Comparison of ENCODE assay signal across 12 mouse cellular contexts in genomic region chr3:89282291-89282643, GRCm38 (mm10). TPM values are rescaled to one million over a fixed set of nuclear protein-coding genes. Genes with fewer than 3 reads are reported as not detected.
DNase-seq lines count a peak whose midpoint lies in the region; ATAC-seq and TF ChIP-seq lines count a peak whose summit lies in the region.
"Had no signal": no experiment of that assay in that cellular context is flagged by ENCODE, and none has a peak within 500 bp of the region (broad histone marks: within the 10 kb centered on the region; RNA-seq: fewer than 3 reads in every experiment).

No protein-coding gene starts in this region.

- no peak overlapping the region for H3K27ac ChIP-seq in kidney, embryonic 14.5 days (ENCODE audit: low read depth, low read length)
- H3K27ac ChIP-seq in hindbrain, embryonic 16.5 days (ENCODE audit: low read depth, low read length): no peak overlapping the region
- H3K27ac ChIP-seq: liver, embryonic 14.5 days; macrophage had no signal

- ATAC-seq in kidney, embryonic 14.5 days (ENCODE audit: low FRiP score, low TSS enrichment): no peak
- 0 out of 2 replicates have a peak, but pooled peaks have one; percentile 1 for ATAC-seq in hindbrain, embryonic 16.5 days

- H3K9me3 ChIP-seq in kidney, embryonic 14.5 days (ENCODE audit: control insufficient read depth, low read length): no peaks in the 10 kb centered on the region
- H3K9me3 ChIP-seq in E14TG2a.4 (ENCODE audit: low read length): no peaks in the 10 kb centered on the region
- H3K9me3 ChIP-seq in hindbrain, embryonic 16.5 days (ENCODE audit: control insufficient read depth, low read length): no peaks in the 10 kb centered on the region

- H3K27me3 ChIP-seq in kidney, embryonic 14.5 days (ENCODE audit: control insufficient read depth, insufficient read depth, low read length): peaks cover 2% of the 10 kb centered on the region
- peaks cover 42% of the 10 kb centered on the region for H3K27me3 ChIP-seq in E14TG2a.4 (ENCODE audit: insufficient read depth, low read length)
- no peaks in the 10 kb centered on the region for H3K27me3 ChIP-seq in hindbrain, embryonic 16.5 days (replicated peaks; ENCODE audit: control insufficient read depth, insufficient read depth, low read length)
- H3K27me3 ChIP-seq: Patski had no signal

- H3K4me3 ChIP-seq in kidney, embryonic 14.5 days (ENCODE audit: low read length): no peak overlapping the region
- H3K4me3 ChIP-seq in E14TG2a.4 (replicated peaks; ENCODE audit: low read length): peak overlapping the region; percentile 45; the same call in 1 of the 2 replicates
- H3K4me3 ChIP-seq in hindbrain, embryonic 16.5 days (ENCODE audit: low read length): no peak overlapping the region

- TF ChIP-seq CTCF in E14TG2a.4 (conservative IDR thresholded peaks at IDR 0.05; ENCODE audit: low read length): no peak

- H3K4me1 ChIP-seq in kidney, embryonic 14.5 days (ENCODE audit: control insufficient read depth, insufficient read depth, low read length): peaks cover 39% of the 10 kb centered on the region
- peaks cover 94% of the 10 kb centered on the region for H3K4me1 ChIP-seq in E14TG2a.4 (replicated peaks; ENCODE audit: low read depth, low read length)
- H3K4me1 ChIP-seq in hindbrain, embryonic 16.5 days (ENCODE audit: control insufficient read depth, insufficient read depth, low read depth, low read length): peaks cover 28% of the 10 kb centered on the region

- no peaks in the 10 kb centered on the region for H3K36me3 ChIP-seq in kidney, embryonic 14.5 days (ENCODE audit: control insufficient read depth, insufficient read depth, low read length)
- no peaks in the 10 kb centered on the region for H3K36me3 ChIP-seq in E14TG2a.4 (ENCODE audit: insufficient read depth, low read length)
- no peaks in the 10 kb centered on the region for H3K36me3 ChIP-seq in hindbrain, embryonic 16.5 days (ENCODE audit: control insufficient read depth, insufficient read depth, low read length)

- no peak for DNase-seq in kidney, postnatal 14 days
- DNase-seq in 3T3-L1 (ENCODE audit: low read depth, low spot score): peak; percentile 69
- no peak for DNase-seq in cerebellum, adult 9-10 months
- DNase-seq in gastrocnemius, adult 18-20 months (ENCODE audit: low spot score): no peak
- no peak for DNase-seq in thymus, adult 18-20 months

- H3K9ac ChIP-seq in kidney, embryonic 14.5 days (ENCODE audit: low read depth, low read length): peak overlapping the region; percentile 18; the same call in 1 of the 2 replicates
- H3K9ac ChIP-seq in hindbrain, embryonic 16.5 days (ENCODE audit: low read depth, low read length): no peak overlapping the region; the same call in 1 of the 2 replicates
- H3K9ac ChIP-seq: liver, embryonic 14.5 days had no signal

- no peak overlapping the region; the same call in 1 of the 2 replicates for H3K4me2 ChIP-seq in kidney, embryonic 14.5 days (replicated peaks; ENCODE audit: low read depth, low read length)
- no peak overlapping the region for H3K4me2 ChIP-seq in hindbrain, embryonic 16.5 days (ENCODE audit: low read length)

- WGBS in kidney, embryonic 14.5 days: 23% methylated on average over 4 of the region's 4 CpGs
- 18% methylated on average over 4 of the region's 4 CpGs for WGBS in hindbrain, embryonic 16.5 days

RNA-seq across cellular contexts. Expression of gene Efna1, which starts 1.3 kb away (rescaled TPM):
- polyA plus RNA-seq in kidney, embryonic 14.5 days (2014; fragmentation: Nextera tagmentation; extraction: Ambion mirVana): 45.4 and 58.8 TPM in 2 replicates
- 8.4 and 9.9 TPM in 2 replicates for polyA plus RNA-seq in hindbrain, embryonic 16.5 days (2015; fragmentation: Nextera tagmentation; extraction: Ambion mirVana)
- 10 to 100 TPM in 1 of 2 experiments, 1 to 10 TPM in 1; 5.7 to 18.8 TPM for total RNA-seq in gastrocnemius, adult 18-20 months (2021)

RNA-seq across cellular contexts. Expression of gene Slc50a1, which starts 11.9 kb away (rescaled TPM):
- polyA plus RNA-seq in kidney, embryonic 14.5 days (2014; fragmentation: Nextera tagmentation; extraction: Ambion mirVana): 55.1 and 64.1 TPM in 2 replicates
- 39.4 and 43.9 TPM in 2 replicates for polyA plus RNA-seq in hindbrain, embryonic 16.5 days (2015; fragmentation: Nextera tagmentation; extraction: Ambion mirVana)
- total RNA-seq in gastrocnemius, adult 18-20 months (2021): 1 to 10 TPM; 7.0 to 8.9 TPM

RNA-seq across cellular contexts. Expression of gene Dpm3, which starts 23.1 kb away (rescaled TPM):
- 134 and 200 TPM in 2 replicates for polyA plus RNA-seq in kidney, embryonic 14.5 days (2014; fragmentation: Nextera tagmentation; extraction: Ambion mirVana)
- 64.3 and 79.8 TPM in 2 replicates for polyA plus RNA-seq in hindbrain, embryonic 16.5 days (2015; fragmentation: Nextera tagmentation; extraction: Ambion mirVana)
- 10 to 100 TPM; 22.6 to 24.3 TPM for total RNA-seq in gastrocnemius, adult 18-20 months (2021)

RNA-seq across cellular contexts. Expression of gene Trim46, which starts 36.2 kb away (rescaled TPM):
- 2.8 and 3.6 TPM in 2 replicates for polyA plus RNA-seq in kidney, embryonic 14.5 days (2014; fragmentation: Nextera tagmentation; extraction: Ambion mirVana)
- polyA plus RNA-seq in hindbrain, embryonic 16.5 days (2015; fragmentation: Nextera tagmentation; extraction: Ambion mirVana): 78.7 and 87.1 TPM in 2 replicates
- under 1 TPM; 0.14 to 0.31 TPM for total RNA-seq in gastrocnemius, adult 18-20 months (2021)
- total RNA-seq: monocyte, adult 5-6 weeks had no signal
- polyA plus RNA-seq: macrophage had no signal

RNA-seq across cellular contexts. Expression of gene Krtcap2, which starts 36.5 kb away (rescaled TPM):
- polyA plus RNA-seq in kidney, embryonic 14.5 days (2014; fragmentation: Nextera tagmentation; extraction: Ambion mirVana): 321 and 407 TPM in 2 replicates
- 205 and 227 TPM in 2 replicates for polyA plus RNA-seq in hindbrain, embryonic 16.5 days (2015; fragmentation: Nextera tagmentation; extraction: Ambion mirVana)
- 10 to 100 TPM; 70.2 to 74.5 TPM for total RNA-seq in gastrocnemius, adult 18-20 months (2021)
